Comparison of ENCODE assay signal across 9 mouse cellular contexts in genomic region chr12:73794151-73794883, GRCm38 (mm10).
DNase-seq lines count a peak whose midpoint lies in the region; ATAC-seq lines count a peak whose summit lies in the region.
"Had no signal": no experiment of that assay in that cellular context is flagged by ENCODE, and none has a peak within 500 bp of the region (broad histone marks: within the 10 kb centered on the region; RNA-seq: fewer than 3 reads in every experiment).

No protein-coding gene starts in this region.

- no peak overlapping the region for H3K4me3 ChIP-seq in neural tube, embryonic 12.5 days
- no peak overlapping the region for H3K4me3 ChIP-seq in forebrain, embryonic 10.5 days
- 0 out of 2 replicates have a peak overlapping the region, but pooled peaks have one; percentile 0 for H3K4me3 ChIP-seq in heart, embryonic 12.5 days
- H3K4me3 ChIP-seq in limb, embryonic 12.5 days (replicated peaks), result no peak overlapping the region
- no peak overlapping the region for H3K4me3 ChIP-seq in midbrain, embryonic 15.5 days
- H3K4me3 ChIP-seq in stomach, embryonic 16.5 days (replicated peaks; ENCODE audit: low read length), result no peak overlapping the region
- H3K4me3 ChIP-seq: megakaryocyte, embryonic 14.5 days had no signal

- peaks cover 7% of the 10 kb centered on the region for H3K4me1 ChIP-seq in neural tube, embryonic 12.5 days
- H3K4me1 ChIP-seq in forebrain, embryonic 10.5 days, result peaks cover 17% of the 10 kb centered on the region
- H3K4me1 ChIP-seq in heart, embryonic 12.5 days (replicated peaks), result peaks cover 68% of the 10 kb centered on the region
- H3K4me1 ChIP-seq in limb, embryonic 12.5 days (replicated peaks), result peaks cover 28% of the 10 kb centered on the region
- H3K4me1 ChIP-seq in midbrain, embryonic 15.5 days, result peaks cover 21% of the 10 kb centered on the region
- peaks cover 11% of the 10 kb centered on the region for H3K4me1 ChIP-seq in stomach, embryonic 16.5 days (ENCODE audit: control insufficient read depth, insufficient read depth, low read length)

- peak overlapping the region; percentile 27 for H3K4me2 ChIP-seq in neural tube, embryonic 12.5 days (replicated peaks)
- peak overlapping the region; percentile 53 for H3K4me2 ChIP-seq in heart, embryonic 12.5 days
- peak overlapping the region; percentile 21 for H3K4me2 ChIP-seq in limb, embryonic 12.5 days
- H3K4me2 ChIP-seq in midbrain, embryonic 15.5 days, result peak overlapping the region; percentile 19; the same call in 1 of the 2 replicates
- no peak overlapping the region for H3K4me2 ChIP-seq in stomach, embryonic 16.5 days (ENCODE audit: low read depth, low read length)

- no peak for DNase-seq in neural tube, embryonic 10.5 days (ENCODE audit: extremely low spot score, low spot score)
- DNase-seq in forebrain, embryonic 10.5 days (ENCODE audit: extremely low spot score, low spot score), result no peak
- DNase-seq in kidney, adult 9 months, result peak; percentile 91

- ATAC-seq in neural tube, embryonic 12.5 days (ENCODE audit: low FRiP score, low read depth), result no peak
- ATAC-seq in heart, embryonic 12.5 days (ENCODE audit: insufficient number of reproducible peaks, low FRiP score), result peak; percentile 75
- ATAC-seq in limb, embryonic 12.5 days (ENCODE audit: insufficient number of reproducible peaks, insufficient read depth, low FRiP score, low TSS enrichment, low read depth), result no peak
- peak; percentile 85 for ATAC-seq in midbrain, embryonic 15.5 days (replicated peaks)
- ATAC-seq in stomach, embryonic 16.5 days (ENCODE audit: insufficient read depth, low FRiP score), result peak; percentile 71

- H3K36me3 ChIP-seq in neural tube, embryonic 12.5 days, result no peaks in the 10 kb centered on the region
- no peaks in the 10 kb centered on the region for H3K36me3 ChIP-seq in forebrain, embryonic 10.5 days (replicated peaks)
- H3K36me3 ChIP-seq in heart, embryonic 12.5 days, result no peaks in the 10 kb centered on the region
- H3K36me3 ChIP-seq in limb, embryonic 12.5 days, result no peaks in the 10 kb centered on the region
- H3K36me3 ChIP-seq in midbrain, embryonic 15.5 days (replicated peaks), result no peaks in the 10 kb centered on the region
- no peaks in the 10 kb centered on the region for H3K36me3 ChIP-seq in stomach, embryonic 16.5 days (ENCODE audit: control insufficient read depth, insufficient read depth, low read length)

- H3K9me3 ChIP-seq in neural tube, embryonic 12.5 days, result no peaks in the 10 kb centered on the region
- no peaks in the 10 kb centered on the region for H3K9me3 ChIP-seq in forebrain, embryonic 10.5 days
- H3K9me3 ChIP-seq in heart, embryonic 12.5 days (replicated peaks), result no peaks in the 10 kb centered on the region
- no peaks in the 10 kb centered on the region for H3K9me3 ChIP-seq in limb, embryonic 12.5 days
- H3K9me3 ChIP-seq in midbrain, embryonic 15.5 days, result no peaks in the 10 kb centered on the region
- H3K9me3 ChIP-seq in stomach, embryonic 16.5 days (replicated peaks; ENCODE audit: control insufficient read depth, low read length), result no peaks in the 10 kb centered on the region
- H3K9me3 ChIP-seq: megakaryocyte, embryonic 14.5 days had no signal

- 32% methylated on average over 17 of the region's 17 CpGs for WGBS in neural tube, embryonic 12.5 days
- WGBS in forebrain, embryonic 10.5 days, result 28% methylated on average over 17 of the region's 17 CpGs
- 9% methylated on average over 17 of the region's 17 CpGs for WGBS in heart, embryonic 12.5 days
- 17% methylated on average over 17 of the region's 17 CpGs for WGBS in limb, embryonic 12.5 days
- WGBS in midbrain, embryonic 15.5 days, result 20% methylated on average over 17 of the region's 17 CpGs
- WGBS in stomach, embryonic 16.5 days, result 23% methylated on average over 17 of the region's 17 CpGs

- no peak overlapping the region for H3K9ac ChIP-seq in neural tube, embryonic 12.5 days
- H3K9ac ChIP-seq in heart, embryonic 12.5 days, result peak overlapping the region; percentile 56
- no peak overlapping the region for H3K9ac ChIP-seq in limb, embryonic 12.5 days (replicated peaks)
- no peak overlapping the region for H3K9ac ChIP-seq in midbrain, embryonic 15.5 days
- H3K9ac ChIP-seq in stomach, embryonic 16.5 days (ENCODE audit: low read length), result 0 out of 2 replicates have a peak overlapping the region, but pooled peaks have one; percentile 20

- H3K27ac ChIP-seq in neural tube, embryonic 12.5 days, result no peak overlapping the region
- peak overlapping the region; percentile 40; the same call in 1 of the 2 replicates for H3K27ac ChIP-seq in forebrain, embryonic 10.5 days
- H3K27ac ChIP-seq in heart, embryonic 12.5 days (ENCODE audit: poor library complexity, severe bottlenecking), result peak overlapping the region; percentile 96
- H3K27ac ChIP-seq in limb, embryonic 12.5 days, result no peak overlapping the region
- H3K27ac ChIP-seq in midbrain, embryonic 15.5 days, result peak overlapping the region; percentile 34
- H3K27ac ChIP-seq in stomach, embryonic 16.5 days (ENCODE audit: low read length), result no peak overlapping the region

- peaks cover 3% of the 10 kb centered on the region; the same call in 1 of the 2 replicates for H3K27me3 ChIP-seq in neural tube, embryonic 12.5 days (replicated peaks)
- H3K27me3 ChIP-seq in forebrain, embryonic 10.5 days (ENCODE audit: poor library complexity, severe bottlenecking), result peaks cover 27% of the 10 kb centered on the region
- no peaks in the 10 kb centered on the region for H3K27me3 ChIP-seq in heart, embryonic 12.5 days (replicated peaks)
- H3K27me3 ChIP-seq in limb, embryonic 12.5 days, result peaks cover 25% of the 10 kb centered on the region
- H3K27me3 ChIP-seq in midbrain, embryonic 15.5 days (replicated peaks), result no peaks in the 10 kb centered on the region
- no peaks in the 10 kb centered on the region for H3K27me3 ChIP-seq in stomach, embryonic 16.5 days (ENCODE audit: control insufficient read depth, insufficient read depth, low read length)

Comparison
In these comparisons a context has a peak if more than half of its experiments do, and no peak if none do; other contexts are left out.
1. ATAC-seq: peak in heart, embryonic 12.5 days (single experiment), midbrain, embryonic 15.5 days (single experiment) and stomach, embryonic 16.5 days (single experiment); none in neural tube, embryonic 12.5 days (single experiment) and limb, embryonic 12.5 days (single experiment).
2. H3K27ac ChIP-seq: peak in forebrain, embryonic 10.5 days (single experiment), heart, embryonic 12.5 days (single experiment) and midbrain, embryonic 15.5 days (single experiment); none in neural tube, embryonic 12.5 days (single experiment), limb, embryonic 12.5 days (single experiment) and stomach, embryonic 16.5 days (single experiment).
3. H3K9ac ChIP-seq: peak in heart, embryonic 12.5 days (single experiment) and stomach, embryonic 16.5 days (single experiment); none in neural tube, embryonic 12.5 days (single experiment), limb, embryonic 12.5 days (single experiment) and midbrain, embryonic 15.5 days (single experiment).